Mouse (Mus musculus): Measurements from ENCODE around the gene Specc1. TPM values are rescaled to one million over a fixed set of nuclear protein-coding genes. Genes with fewer than 3 reads are reported as not detected.

Gene Specc1
- total and polyA plus RNA-seq, 3 experiments = 2.5 to 5.8 TPM; not detected in 1

DNA sequence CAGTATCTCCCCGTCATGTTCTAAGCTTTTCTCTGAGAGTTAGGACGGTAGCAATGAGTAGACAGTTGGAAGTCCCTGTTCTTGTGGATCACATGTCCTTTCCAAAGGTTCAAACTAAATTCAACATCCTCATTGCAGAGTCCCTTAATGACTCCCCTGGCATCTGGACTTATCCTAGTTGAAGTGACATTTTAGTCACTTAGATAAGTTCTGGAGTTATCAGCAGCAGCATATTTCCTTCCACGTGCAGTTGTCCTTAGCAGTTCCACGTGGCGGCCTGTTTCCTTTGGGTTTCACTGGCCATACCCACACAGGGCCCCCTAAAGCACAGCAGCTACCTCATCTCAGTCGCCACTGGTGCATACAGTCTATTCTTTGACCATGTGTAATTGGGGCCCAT is 109.1 kb downstream of the Specc1 start (continued):
- TF ChIP-seq JUND (IDR thresholded peaks at IDR 0.05; ENCODE audit: low read depth, low read length) = no peak
- no peak for TF ChIP-seq MEF2A (IDR thresholded peaks at IDR 0.05; ENCODE audit: extremely low read depth, insufficient replicate concordance, low read depth, low read length, poor library complexity, severe bottlenecking)
- TF ChIP-seq NELFE (IDR thresholded peaks at IDR 0.05; ENCODE audit: low read depth, low read length) = no peak
- TF ChIP-seq USF1 (IDR thresholded peaks at IDR 0.05; ENCODE audit: low read depth, low read length) = peak; percentile 64
- peak; percentile 61 to 74; a peak in 3 of 4 replicates for TF ChIP-seq EP300 (IDR thresholded peaks at IDR 0.05; ENCODE audit: low read depth in 1 of 2, low read length in 2 of 2)
- no peak for TF ChIP-seq POLR2AphosphoS2 (IDR thresholded peaks at IDR 0.05; ENCODE audit: low read length)
- TF ChIP-seq USF2 (IDR thresholded peaks at IDR 0.05; ENCODE audit: borderline replicate concordance in 1 of 2, insufficient read depth in 1 of 2, low read depth in 1 of 2, low read length in 2 of 2) = no peak
- TF ChIP-seq RCOR1 (IDR thresholded peaks at IDR 0.05; ENCODE audit: low read depth, low read length) = 0 out of 2 replicates have a peak, but pooled peaks have one; percentile 39

DNA sequence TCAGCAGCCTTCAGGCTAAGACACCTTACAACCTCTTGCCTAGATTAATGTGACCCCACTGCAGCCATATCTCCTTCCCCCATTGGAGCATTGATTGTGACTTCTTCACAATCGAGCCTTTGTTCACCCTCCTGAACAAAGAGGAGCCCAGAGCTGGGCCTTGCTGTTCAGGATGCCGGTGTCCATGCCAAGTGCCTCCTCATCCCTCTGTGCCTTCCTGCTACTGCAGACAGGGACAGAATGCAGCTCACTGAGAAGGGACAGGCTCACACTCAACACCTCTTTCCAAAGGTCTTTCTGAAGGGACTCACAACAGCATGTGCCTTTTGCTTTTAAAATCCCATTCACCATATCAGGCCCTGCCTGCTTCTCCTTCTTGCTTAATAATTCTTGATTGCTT is 113.0 kb downstream of the Specc1 start:
- TF ChIP-seq E2F4 (IDR thresholded peaks at IDR 0.05; ENCODE audit: borderline replicate concordance, low read depth, low read length) (no peak), EP300 (IDR thresholded peaks at IDR 0.05; ENCODE audit: low read depth in 1 of 2, low read length in 2 of 2) (no peak), ZMIZ1 (IDR thresholded peaks at IDR 0.05; ENCODE audit: low read depth, low read length) (no peak), TCF12 (IDR thresholded peaks at IDR 0.05; ENCODE audit: low read depth, low read length) (no peak), MAX (IDR thresholded peaks at IDR 0.05; ENCODE audit: low read length) (no peak), ZKSCAN1 (IDR thresholded peaks at IDR 0.05; ENCODE audit: low read depth, low read length) (no peak), MYB (IDR thresholded peaks at IDR 0.05; ENCODE audit: low read depth, low read length) (no peak), CHD2 (IDR thresholded peaks at IDR 0.05; ENCODE audit: low read length) (no peak), KAT2A (conservative IDR thresholded peaks at IDR 0.05; ENCODE audit: low read depth, low read length) (no peak)
- H3K9ac ChIP-seq (ENCODE audit: control insufficient read depth, low read depth, low read length, poor library complexity, severe bottlenecking) = no peak overlapping the region

DNA sequence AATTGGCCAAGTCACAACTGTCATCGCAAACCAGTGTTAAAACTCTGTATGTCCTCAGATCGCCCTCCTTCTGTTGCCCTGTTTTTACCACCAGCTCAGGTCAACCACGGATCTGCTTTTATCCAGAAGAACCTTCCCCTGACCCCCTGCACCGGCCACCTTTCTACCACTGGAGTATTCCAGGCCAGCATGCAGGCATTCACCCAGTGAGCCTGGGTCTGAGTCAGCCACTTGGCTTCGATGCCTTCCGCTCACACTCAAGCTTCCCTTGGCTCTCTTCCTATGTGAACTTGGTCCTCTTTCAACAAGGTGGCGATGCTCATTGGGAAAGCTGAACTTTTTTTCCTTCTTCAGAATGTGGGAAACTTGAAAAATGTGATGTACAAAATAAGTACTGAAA is 113.6 kb downstream of the Specc1 start:
- H3K4me1 ChIP-seq (ENCODE audit: control insufficient read depth in 1 of 2, insufficient read depth in 2 of 2, low read length in 2 of 2) = peaks cover 8 to 9% of the 10 kb centered on the region in 2 experiments
- H3K27me3 ChIP-seq (ENCODE audit: control insufficient read depth in 1 of 2, insufficient read depth in 2 of 2, low read length in 2 of 2) = no peaks in the 10 kb centered on the region
- H3K9ac ChIP-seq (ENCODE audit: control insufficient read depth, low read depth, low read length, poor library complexity, severe bottlenecking) = no peak overlapping the region
- peaks cover 0 to 12% of the 10 kb centered on the region in 2 experiments; a peak in 2 of 4 replicates for H3K36me3 ChIP-seq (ENCODE audit: control insufficient read depth in 1 of 2, insufficient read depth in 2 of 2, low read length in 2 of 2)
- no peak overlapping the region for H3K4me3 ChIP-seq (ENCODE audit: control insufficient read depth in 1 of 2, insufficient read depth in 1 of 2, low read depth in 2 of 2, low read length in 2 of 2)
- TF ChIP-seq USF2 (IDR thresholded peaks at IDR 0.05; ENCODE audit: borderline replicate concordance in 1 of 2, insufficient read depth in 1 of 2, low read depth in 1 of 2, low read length in 2 of 2) = no peak
- TF ChIP-seq ZKSCAN1 (IDR thresholded peaks at IDR 0.05; ENCODE audit: low read depth, low read length) = no peak
- no peak for TF ChIP-seq BHLHE40 (IDR thresholded peaks at IDR 0.05; ENCODE audit: borderline replicate concordance, low read depth, low read length)
- no peak for TF ChIP-seq ZNF384 (IDR thresholded peaks at IDR 0.05; ENCODE audit: low read depth, low read length)
- no peak for TF ChIP-seq GATA1 (IDR thresholded peaks at IDR 0.05; ENCODE audit: low read depth, low read length)
- no peak for TF ChIP-seq POLR2AphosphoS2 (IDR thresholded peaks at IDR 0.05; ENCODE audit: low read length)
- no peak for TF ChIP-seq MAFK (IDR thresholded peaks at IDR 0.05; ENCODE audit: borderline replicate concordance, low read depth, low read length)
- no peak for TF ChIP-seq TAL1 (IDR thresholded peaks at IDR 0.05; ENCODE audit: low read length)
- no peak for TF ChIP-seq GABPA (IDR thresholded peaks at IDR 0.05; ENCODE audit: low read depth, low read length)
- no peak for DNase-seq (ENCODE audit: low read depth, low spot score)
- no peaks in the 10 kb centered on the region for H3K79me2 ChIP-seq (ENCODE audit: control insufficient read depth, insufficient read depth, low read length, poor library complexity)
- H3K9me3 ChIP-seq (replicated peaks; ENCODE audit: insufficient read depth, low read length) = no peaks in the 10 kb centered on the region
- no peak overlapping the region for H3K27ac ChIP-seq (ENCODE audit: control insufficient read depth, low read depth, low read length)

More for the DNA sequence above, 113.0 kb downstream of the Specc1 start:
- peaks cover 0 to 18% of the 10 kb centered on the region in 2 experiments; a peak in 2 of 4 replicates for H3K36me3 ChIP-seq (ENCODE audit: control insufficient read depth in 1 of 2, insufficient read depth in 2 of 2, low read length in 2 of 2)
- no peaks in the 10 kb centered on the region for H3K79me2 ChIP-seq (ENCODE audit: control insufficient read depth, insufficient read depth, low read length, poor library complexity)
- no peaks in the 10 kb centered on the region for H3K27me3 ChIP-seq (ENCODE audit: control insufficient read depth in 1 of 2, insufficient read depth in 2 of 2, low read length in 2 of 2)
- H3K4me1 ChIP-seq (ENCODE audit: control insufficient read depth in 1 of 2, insufficient read depth in 2 of 2, low read length in 2 of 2) = peaks cover 8 to 14% of the 10 kb centered on the region in 2 experiments
- no peak for DNase-seq (ENCODE audit: low read depth, low spot score)
- H3K9me3 ChIP-seq (replicated peaks; ENCODE audit: insufficient read depth, low read length) = no peaks in the 10 kb centered on the region
- no peak overlapping the region for H3K4me3 ChIP-seq (ENCODE audit: control insufficient read depth in 1 of 2, insufficient read depth in 1 of 2, low read depth in 2 of 2, low read length in 2 of 2)
- no peak overlapping the region for H3K27ac ChIP-seq (ENCODE audit: control insufficient read depth, low read depth, low read length)
